Mouse (Mus musculus) midbrain, embryonic 13.5 days (tissue): ENCODE measurements around the gene Themis2. TPM values are rescaled to one million over a fixed set of nuclear protein-coding genes. Genes with fewer than 3 reads are reported as not detected.
A peak's percentile ranks its signal among the peaks of the same experiment; 100 is the strongest.

ENCODE experiments used
- ATAC-seq: fragments of 200-750 bp; cut with Nextera tagmentation; 2 replicates; pipeline ENCODE4 v1.8.0; 2017; ENCODE audit warnings: mild to moderate bottlenecking, moderate TSS enrichment, moderate library complexity
- H3K27ac ChIP-seq: fragments of 300-500 bp; sonication (generic); 2 replicates; pipeline ENCODE4 v1.5.1; 2015; ENCODE audit warnings: inconsistent platforms, mild to moderate bottlenecking, moderate library complexity
- H3K27me3 ChIP-seq: fragments of 300-500 bp; sonication (generic); 2 replicates; pipeline ENCODE4 v1.6.1; 2015; ENCODE audit warnings: mild to moderate bottlenecking, inconsistent platforms
- H3K36me3 ChIP-seq: fragments of 300-500 bp; sonication (generic); 2 replicates; pipeline ENCODE4 v1.6.1; 2015; ENCODE audit warnings: mild to moderate bottlenecking, inconsistent platforms
- H3K4me1 ChIP-seq: fragments of 300-500 bp; sonication (generic); replicated peaks from 2 replicates; pipeline ENCODE4 v1.6.1; 2015; ENCODE audit warnings: inconsistent platforms
- H3K4me2 ChIP-seq: fragments of 300-500 bp; sonication (generic); replicated peaks from 2 replicates; pipeline ENCODE4 v1.6.1; 2015; ENCODE audit warnings: moderate library complexity, mild to moderate bottlenecking, inconsistent platforms
- H3K4me3 ChIP-seq: fragments of 300-500 bp; sonication (generic); replicated peaks from 2 replicates; pipeline ENCODE4 v1.5.1; 2015; ENCODE audit warnings: mild to moderate bottlenecking, inconsistent platforms
- H3K9ac ChIP-seq: fragments of 300-500 bp; sonication (generic); replicated peaks from 2 replicates; pipeline ENCODE4 v1.6.1; 2015; ENCODE audit warnings: mild to moderate bottlenecking, inconsistent platforms
- H3K9me3 ChIP-seq: fragments of 300-500 bp; sonication (generic); 2 replicates; pipeline ENCODE4 v1.6.1; 2016; ENCODE audit warnings: mild to moderate bottlenecking, inconsistent platforms
- WGBS: fragments of 180-500 bp; shearing (Covaris S2); methylation state at CpG from one replicate; pipeline ENCODE4 v1.1.7; 2015; 5-methylcytosine and 5-hydroxymethylcytosine counted together
- polyA plus RNA-seq: library from polyadenylated mRNA; unstranded; fragments of >200 nt; fragmentation: Nextera tagmentation; extraction: Ambion mirVana; gene quantifications from 2 replicates; pipeline ENCODE4 v1.2.1, GENCODE M21; 2015

Themis2 gene
- polyA plus RNA-seq: 0.46 and 0.67 TPM in 2 replicates

DNA sequence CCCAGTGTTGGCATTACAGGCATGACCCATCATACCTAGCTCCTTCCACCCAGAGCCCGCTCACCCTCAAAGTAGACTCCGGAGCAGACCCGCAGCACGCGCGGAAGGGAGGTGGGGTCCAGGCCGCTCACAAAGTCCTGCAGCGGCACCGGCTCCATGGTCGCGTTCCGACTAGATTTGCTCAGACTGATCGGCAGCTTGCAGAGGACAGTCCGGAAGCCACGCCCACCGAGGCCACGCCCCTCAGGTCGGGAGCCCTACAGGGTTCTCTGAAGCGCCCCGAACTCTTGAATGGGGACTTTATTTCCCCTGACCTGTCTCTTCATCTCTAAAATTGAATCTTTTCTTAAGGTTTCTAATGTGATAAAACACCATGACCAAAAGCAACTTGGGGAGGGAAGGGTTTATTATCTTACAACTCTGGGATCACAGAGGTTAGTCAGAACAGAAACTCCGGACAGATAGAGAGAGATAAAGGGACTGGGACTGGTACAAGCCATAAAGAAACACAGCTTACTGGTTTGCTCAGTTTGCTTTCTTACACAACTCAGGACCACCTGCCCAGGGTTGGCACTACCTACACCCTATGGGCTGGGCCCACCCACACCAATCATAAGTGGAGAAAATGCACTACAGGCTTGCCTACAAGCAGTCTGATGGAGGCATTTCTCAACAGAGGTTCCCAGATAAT, at the start of gene Themis2:
Gene Themis2 (minus strand): TSS at position 192 of the 691 bp plus-strand sequence.
- Histone ChIP-seq H3K27me3 (peaks cover 23% of the 10 kb centered on the region), H3K9me3 (no peaks in the 10 kb centered on the region), H3K4me1 (peaks cover 7% of the 10 kb centered on the region; the same call in 1 of the 2 replicates), H3K4me3 (peak within 1 kb of the TSS; percentile 22), H3K9ac (peak within 1 kb of the TSS; percentile 52; the same call in 1 of the 2 replicates), H3K4me2 (peak within 1 kb of the TSS; percentile 52), H3K27ac (no peak within 1 kb of the TSS), H3K36me3 (no peaks in the 10 kb centered on the region)
- WGBS: 1% methylated on average over 21 of the region's 21 CpGs
- ATAC-seq: no peak

DNA sequence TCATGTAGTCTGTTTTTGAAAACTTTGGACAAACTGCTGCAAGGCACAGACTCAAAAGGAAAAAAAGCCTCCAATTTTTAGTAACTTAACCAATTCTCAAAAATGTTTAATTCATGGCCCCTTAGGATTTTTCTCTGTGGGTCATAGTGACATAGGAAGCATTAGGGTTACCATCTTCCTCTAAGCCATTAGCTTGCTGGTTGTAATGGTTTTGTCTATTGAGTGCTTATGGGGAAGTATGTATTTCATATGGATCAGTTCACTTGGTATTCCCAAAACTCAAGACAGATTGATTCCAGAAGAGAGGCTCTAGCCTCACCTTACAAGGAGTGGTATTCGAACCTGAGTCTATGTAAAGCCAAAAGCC, 47.5 kb upstream of the Themis2 start:
- WGBS: 92% methylated on average over 1 of the region's 1 CpGs
- no peak for ATAC-seq
- Histone ChIP-seq H3K4me1 (peaks cover 17% of the 10 kb centered on the region), H3K9me3 (no peaks in the 10 kb centered on the region), H3K4me3 (peak overlapping the region; percentile 93), H3K4me2 (peak overlapping the region; percentile 63), H3K36me3 (peaks cover 31% of the 10 kb centered on the region), H3K27me3 (no peaks in the 10 kb centered on the region), H3K27ac (peak overlapping the region; percentile 85), H3K9ac (peak overlapping the region; percentile 96; the same call in 1 of the 2 replicates)

DNA sequence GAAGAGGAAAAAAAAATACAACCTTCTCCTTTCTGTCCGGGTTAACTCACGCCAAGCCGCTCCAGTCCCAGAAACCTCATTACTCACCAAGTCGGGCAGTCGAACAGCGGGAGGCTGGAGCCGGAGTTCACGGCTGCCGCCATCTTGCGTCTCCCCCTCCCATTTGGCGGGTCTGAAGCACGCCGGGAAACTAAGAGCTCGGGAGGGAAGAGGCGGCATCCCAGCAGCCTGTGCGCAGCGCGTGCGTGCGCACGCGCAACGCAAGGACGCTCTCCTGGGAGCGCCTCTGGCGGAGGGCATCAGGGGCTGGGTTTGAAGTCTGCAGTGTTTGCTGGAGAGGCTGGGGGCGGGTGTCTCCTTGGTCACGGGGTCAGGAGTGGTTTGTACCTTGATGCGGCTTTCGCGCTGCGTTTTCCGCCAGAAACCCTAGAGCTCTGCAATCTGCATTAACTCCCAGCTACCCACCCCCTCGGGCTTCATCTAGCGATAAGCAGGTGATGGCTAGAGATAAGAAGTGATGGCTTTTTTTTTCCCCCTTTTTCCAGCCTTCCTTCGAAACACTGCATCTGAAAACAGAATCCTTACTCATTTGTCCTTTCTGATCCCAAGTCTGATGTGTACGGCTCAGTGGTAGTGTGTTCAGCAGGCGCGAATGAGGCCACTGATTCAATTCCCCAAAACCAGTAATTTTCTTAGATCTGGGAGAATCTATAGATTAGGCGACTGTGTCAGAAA, 47.0 kb upstream of the Themis2 start, which contains the start of gene Ppp1r8:
Gene Ppp1r8 (minus strand): TSS at position 200 of the 735 bp plus-strand sequence.
- Histone ChIP-seq H3K4me3 (peak within 1 kb of the TSS; percentile 93), H3K9ac (peak within 1 kb of the TSS; percentile 96), H3K9me3 (no peaks in the 10 kb centered on the region), H3K4me1 (peaks cover 17% of the 10 kb centered on the region), H3K27ac (peak within 1 kb of the TSS; percentile 85), H3K4me2 (peak within 1 kb of the TSS; percentile 63), H3K36me3 (peaks cover 33% of the 10 kb centered on the region), H3K27me3 (no peaks in the 10 kb centered on the region)
- WGBS: under 1% methylated on average over 40 of the region's 40 CpGs
- ATAC-seq: peak; percentile 99

DNA sequence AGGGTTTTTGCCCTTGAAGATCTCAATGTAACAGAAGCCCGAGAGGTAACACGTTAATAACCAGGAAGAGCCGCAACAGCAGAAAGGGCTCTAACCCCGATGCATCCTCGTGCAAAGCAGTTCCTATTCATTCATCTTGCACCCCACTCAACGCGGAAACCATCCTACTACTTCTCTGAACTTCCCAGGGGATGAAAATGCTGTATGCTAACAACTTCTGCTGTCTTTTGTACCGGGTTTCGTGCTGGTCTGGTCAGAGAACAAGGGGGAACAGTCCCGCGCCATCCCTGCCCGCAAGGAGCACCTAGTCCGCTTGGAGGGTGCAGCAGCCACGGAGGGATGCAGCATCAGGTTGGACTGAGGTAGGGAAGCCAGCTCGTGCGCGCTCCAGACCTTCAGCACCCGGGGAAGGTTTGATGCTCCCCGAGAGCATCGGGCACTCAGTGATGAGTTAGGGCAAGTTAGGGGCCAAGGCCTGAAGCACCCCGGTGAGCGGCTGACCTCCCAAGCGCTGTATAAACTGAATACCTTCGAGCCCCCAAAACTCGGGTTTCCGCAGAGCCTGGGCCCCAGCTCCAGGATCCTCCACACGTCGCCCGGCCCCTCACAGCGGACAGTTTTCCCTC, 46.2 kb upstream of the Themis2 start:
- H3K4me1 ChIP-seq: peaks cover 17% of the 10 kb centered on the region
- peak; percentile 59 for ATAC-seq
- H3K27ac ChIP-seq: peak overlapping the region; percentile 85
- H3K4me2 ChIP-seq: peak overlapping the region; percentile 63
- H3K27me3 ChIP-seq: no peaks in the 10 kb centered on the region
- H3K36me3 ChIP-seq: peaks cover 33% of the 10 kb centered on the region
- no peaks in the 10 kb centered on the region for H3K9me3 ChIP-seq
- under 1% methylated on average over 30 of the region's 30 CpGs for WGBS
- peak overlapping the region; percentile 96 for H3K9ac ChIP-seq
- H3K4me3 ChIP-seq: peak overlapping the region; percentile 93

DNA sequence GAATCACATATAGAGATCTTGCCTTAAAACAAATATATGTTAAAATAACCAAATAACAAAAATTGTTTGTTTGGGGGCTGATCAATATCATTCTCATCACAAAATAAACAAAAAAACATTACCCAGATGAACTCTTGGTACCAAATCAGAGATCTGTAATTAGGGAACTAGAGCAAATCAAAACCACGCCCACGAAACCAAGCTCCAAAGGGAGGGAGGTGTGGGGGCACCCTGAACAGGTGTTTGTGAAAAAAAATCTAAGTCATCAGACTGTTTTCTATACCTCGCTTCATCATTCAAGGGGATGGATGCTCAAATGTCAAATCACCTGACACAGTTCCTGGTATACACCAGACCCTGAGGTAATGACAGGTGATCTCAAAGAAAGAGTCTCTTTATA, 45.3 kb upstream of the Themis2 start:
- Histone ChIP-seq H3K36me3 (peaks cover 41% of the 10 kb centered on the region), H3K9me3 (no peaks in the 10 kb centered on the region), H3K4me3 (peak overlapping the region; percentile 93), H3K4me1 (peaks cover 17% of the 10 kb centered on the region), H3K4me2 (peak overlapping the region; percentile 63), H3K27ac (no peak overlapping the region), H3K9ac (peak overlapping the region; percentile 96), H3K27me3 (no peaks in the 10 kb centered on the region)
- 89% methylated on average over 3 of the region's 3 CpGs for WGBS
- no peak for ATAC-seq

DNA sequence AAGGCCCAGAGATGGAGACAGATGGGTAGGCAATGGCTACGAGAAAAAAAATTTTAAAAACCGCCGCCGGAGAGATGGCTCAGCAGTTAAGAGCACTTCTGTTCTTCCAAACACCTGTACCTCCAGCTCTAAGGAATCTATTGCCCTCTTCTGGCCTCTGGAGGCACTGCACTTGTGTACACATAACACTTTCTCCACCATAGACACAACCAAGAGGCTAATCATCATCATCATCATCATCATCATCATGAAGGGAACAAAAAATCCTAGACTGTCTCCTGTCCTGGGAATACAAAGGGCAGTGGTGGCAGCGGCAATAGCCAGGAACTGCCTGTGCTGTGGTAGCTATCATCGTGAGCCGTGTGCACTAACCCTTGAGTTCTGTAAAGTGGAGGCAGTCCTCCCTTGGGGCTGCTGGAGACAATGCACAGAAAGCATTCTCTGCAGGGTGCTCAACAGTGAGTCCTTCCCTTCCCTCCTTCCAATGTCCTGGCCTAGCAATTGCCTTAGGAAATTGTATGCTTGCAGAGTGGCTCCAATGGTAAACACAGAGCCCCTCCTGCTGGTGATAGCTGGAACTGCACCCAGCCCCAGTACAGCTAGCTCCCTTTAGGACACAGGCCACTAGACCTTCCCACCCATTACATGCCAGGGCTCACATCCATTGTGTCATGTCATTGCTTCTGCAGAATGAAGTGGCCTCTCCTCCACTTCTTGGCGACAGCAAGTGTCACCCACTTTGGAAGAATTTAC, 27.6 kb upstream of the Themis2 start:
- 78% methylated on average over 8 of the region's 8 CpGs for WGBS
- H3K27ac ChIP-seq: no peak overlapping the region
- ATAC-seq: no peak
- no peak overlapping the region for H3K4me2 ChIP-seq
- H3K9me3 ChIP-seq: peaks cover 23% of the 10 kb centered on the region
- H3K9ac ChIP-seq: no peak overlapping the region
- H3K4me1 ChIP-seq: no peaks in the 10 kb centered on the region
- H3K36me3 ChIP-seq: peaks cover 48% of the 10 kb centered on the region
- no peaks in the 10 kb centered on the region for H3K27me3 ChIP-seq
- no peak overlapping the region for H3K4me3 ChIP-seq

DNA sequence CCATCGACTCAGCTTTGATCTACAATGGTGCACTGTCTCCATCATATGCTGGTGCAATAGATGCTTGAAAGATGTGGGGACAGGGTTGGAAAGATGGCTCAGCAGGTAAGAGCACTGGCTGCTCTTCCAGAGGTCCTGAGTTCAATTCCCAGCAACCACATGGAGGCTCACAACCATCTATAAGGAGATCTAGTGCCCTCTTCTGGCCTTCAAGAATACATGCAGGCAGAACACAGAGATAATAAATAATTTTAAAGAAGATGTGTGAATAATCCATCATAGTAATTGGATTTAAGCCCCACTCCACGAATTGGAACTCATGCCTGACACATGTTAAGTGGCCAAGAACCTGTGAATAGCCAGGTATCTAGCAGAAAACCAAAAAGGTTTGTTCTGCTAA, 22.3 kb upstream of the Themis2 start:
- no peak overlapping the region for H3K27ac ChIP-seq
- H3K9ac ChIP-seq: no peak overlapping the region
- no peaks in the 10 kb centered on the region for H3K27me3 ChIP-seq
- no peaks in the 10 kb centered on the region for H3K4me1 ChIP-seq
- no peaks in the 10 kb centered on the region for H3K36me3 ChIP-seq
- H3K9me3 ChIP-seq: peaks cover 23% of the 10 kb centered on the region
- H3K4me2 ChIP-seq: no peak overlapping the region
- WGBS: 51% methylated on average over 2 of the region's 2 CpGs
- no peak for ATAC-seq
- no peak overlapping the region for H3K4me3 ChIP-seq

DNA sequence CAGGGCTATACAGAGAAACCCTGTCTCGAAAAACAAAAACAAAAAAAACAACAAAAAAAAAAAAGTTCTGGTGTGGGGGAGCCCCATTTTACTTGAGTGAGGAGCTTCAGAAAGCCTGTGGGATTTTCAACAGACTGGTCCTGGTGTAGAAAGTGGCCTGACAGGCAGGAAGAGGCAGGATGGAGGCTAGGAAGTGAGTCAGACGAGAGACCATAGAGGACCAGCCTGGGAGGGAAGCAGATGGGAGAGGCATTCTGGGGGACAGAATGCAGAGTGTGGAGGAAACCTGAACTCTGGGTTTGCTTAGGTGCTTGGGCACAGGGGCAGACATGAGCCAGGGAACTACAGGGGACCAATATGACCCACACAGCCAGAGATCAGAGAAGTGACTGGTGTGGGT, 20.7 kb upstream of the Themis2 start:
- H3K27ac ChIP-seq: no peak overlapping the region
- no peaks in the 10 kb centered on the region for H3K36me3 ChIP-seq
- no peaks in the 10 kb centered on the region for H3K4me1 ChIP-seq
- WGBS: 75% methylated on average over 2 of the region's 2 CpGs
- H3K4me2 ChIP-seq: no peak overlapping the region
- H3K9ac ChIP-seq: no peak overlapping the region
- peaks cover 23% of the 10 kb centered on the region for H3K9me3 ChIP-seq
- no peak overlapping the region for H3K4me3 ChIP-seq
- no peak for ATAC-seq
- no peaks in the 10 kb centered on the region for H3K27me3 ChIP-seq

DNA sequence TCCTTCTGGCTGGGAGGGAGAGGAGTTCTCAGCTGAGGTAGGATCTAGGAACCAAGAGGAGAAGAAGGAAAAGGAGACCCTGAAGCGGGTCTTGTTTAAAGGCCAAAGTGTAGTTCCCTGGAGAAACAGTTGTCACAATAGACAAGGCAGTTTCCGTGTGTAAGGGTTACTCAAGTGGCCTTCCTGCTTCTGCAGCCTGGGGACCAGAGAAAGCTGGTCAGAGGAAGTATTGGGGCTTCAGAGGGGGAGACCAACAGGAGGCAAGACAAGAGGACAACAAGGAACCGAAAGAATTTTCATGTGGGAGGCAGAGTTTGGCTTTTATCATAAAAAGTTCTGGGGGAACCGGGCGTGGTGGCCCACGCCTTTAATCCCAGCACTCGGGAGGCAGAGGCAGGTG, 20.2 kb upstream of the Themis2 start:
- WGBS: 87% methylated on average over 7 of the region's 7 CpGs
- ATAC-seq: no peak
- H3K4me2 ChIP-seq: no peak overlapping the region

DNA sequence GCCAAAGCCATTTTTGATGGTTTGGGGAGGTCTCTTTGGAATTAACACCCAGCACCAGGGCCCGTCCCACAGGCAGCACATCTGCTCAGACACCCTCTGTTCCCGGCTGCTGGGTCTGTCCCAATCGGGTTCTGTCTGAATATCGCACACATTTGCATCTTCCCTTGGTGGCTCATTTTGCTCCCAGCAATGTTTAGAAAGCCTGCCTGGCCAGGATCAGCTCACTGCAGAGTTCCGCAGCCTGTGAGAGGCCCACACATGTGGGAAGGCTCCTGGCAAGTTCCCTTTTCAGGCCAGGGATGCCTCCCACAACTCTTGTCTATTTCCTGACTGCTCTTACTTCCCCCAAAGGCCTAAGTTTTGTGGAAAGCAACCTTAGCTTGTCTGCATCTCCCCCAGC, 13.4 kb upstream of the Themis2 start:
- H3K4me3 ChIP-seq: no peak overlapping the region
- H3K27me3 ChIP-seq: no peaks in the 10 kb centered on the region
- no peak for ATAC-seq
- no peaks in the 10 kb centered on the region for H3K36me3 ChIP-seq
- H3K4me2 ChIP-seq: no peak overlapping the region
- 0 out of 2 replicates have a peak, but pooled peaks cover 8% of the 10 kb centered on the region for H3K9me3 ChIP-seq
- no peak overlapping the region for H3K27ac ChIP-seq
- no peak overlapping the region for H3K9ac ChIP-seq
- no peaks in the 10 kb centered on the region for H3K4me1 ChIP-seq
- WGBS: 90% methylated on average over 5 of the region's 5 CpGs

More for the DNA sequence above, 20.2 kb upstream of the Themis2 start:
- no peaks in the 10 kb centered on the region for H3K4me1 ChIP-seq
- H3K4me3 ChIP-seq: no peak overlapping the region
- no peak overlapping the region for H3K27ac ChIP-seq
- no peaks in the 10 kb centered on the region for H3K36me3 ChIP-seq
- H3K9ac ChIP-seq: no peak overlapping the region
- no peaks in the 10 kb centered on the region for H3K27me3 ChIP-seq
- H3K9me3 ChIP-seq: peaks cover 25% of the 10 kb centered on the region

DNA sequence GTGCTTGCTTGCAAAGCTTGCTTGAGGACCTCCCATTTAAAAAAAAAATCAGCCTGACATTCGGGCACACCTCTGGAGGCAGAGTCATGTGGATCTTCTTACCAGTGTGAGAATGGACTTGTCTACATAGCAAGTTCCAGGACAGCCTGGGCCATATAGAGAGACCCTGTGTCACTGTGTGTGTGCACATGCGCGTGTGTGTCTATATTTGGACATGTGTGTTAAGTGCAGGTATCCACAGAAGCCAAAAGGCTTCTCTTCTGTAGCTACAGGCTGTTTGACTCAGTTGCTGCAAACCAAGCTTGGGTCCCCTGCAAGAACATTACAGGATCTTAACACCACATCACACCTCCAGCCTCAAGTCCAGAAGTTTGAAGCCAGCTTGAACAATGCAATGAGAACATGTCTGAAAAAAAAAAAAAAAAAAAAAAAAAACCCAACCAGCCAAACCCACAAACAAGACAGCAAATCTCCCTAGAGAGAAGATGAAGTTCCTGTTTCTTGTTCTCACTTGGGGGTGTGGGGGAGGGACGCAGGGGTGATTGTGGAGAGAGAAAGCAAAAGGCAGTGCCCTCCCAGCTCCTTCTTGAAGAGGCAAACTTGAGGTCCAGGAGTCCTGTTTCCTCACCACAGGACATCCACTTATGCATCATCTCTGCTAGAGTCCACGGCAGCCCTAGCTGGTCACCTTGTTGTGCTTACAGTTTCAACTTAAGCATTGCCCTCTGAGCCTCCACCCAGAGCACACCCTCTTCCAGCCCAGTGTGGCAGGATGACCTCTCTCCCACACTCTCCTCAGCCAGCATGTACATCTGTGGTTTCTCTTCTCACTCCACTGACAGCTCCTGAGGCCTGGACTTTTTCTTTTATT, 11.8 kb upstream of the Themis2 start:
- no peak overlapping the region for H3K4me3 ChIP-seq
- ATAC-seq: no peak
- no peaks in the 10 kb centered on the region for H3K36me3 ChIP-seq
- H3K27me3 ChIP-seq: no peaks in the 10 kb centered on the region
- H3K27ac ChIP-seq: no peak overlapping the region
- WGBS: 82% methylated on average over 5 of the region's 5 CpGs
- no peak overlapping the region for H3K4me2 ChIP-seq
- H3K9ac ChIP-seq: no peak overlapping the region
- H3K9me3 ChIP-seq: 0 out of 2 replicates have a peak, but pooled peaks cover 8% of the 10 kb centered on the region
- H3K4me1 ChIP-seq: no peaks in the 10 kb centered on the region
